Mouse (Mus musculus): ENCODE results near the gene Ext2. TPM values are rescaled to one million over a fixed set of nuclear protein-coding genes. Genes with fewer than 3 reads are reported as not detected.

The Ext2 gene
- polyA plus RNA-seq, 1 experiment from 2014 or later = 68.0 TPM

DNA sequence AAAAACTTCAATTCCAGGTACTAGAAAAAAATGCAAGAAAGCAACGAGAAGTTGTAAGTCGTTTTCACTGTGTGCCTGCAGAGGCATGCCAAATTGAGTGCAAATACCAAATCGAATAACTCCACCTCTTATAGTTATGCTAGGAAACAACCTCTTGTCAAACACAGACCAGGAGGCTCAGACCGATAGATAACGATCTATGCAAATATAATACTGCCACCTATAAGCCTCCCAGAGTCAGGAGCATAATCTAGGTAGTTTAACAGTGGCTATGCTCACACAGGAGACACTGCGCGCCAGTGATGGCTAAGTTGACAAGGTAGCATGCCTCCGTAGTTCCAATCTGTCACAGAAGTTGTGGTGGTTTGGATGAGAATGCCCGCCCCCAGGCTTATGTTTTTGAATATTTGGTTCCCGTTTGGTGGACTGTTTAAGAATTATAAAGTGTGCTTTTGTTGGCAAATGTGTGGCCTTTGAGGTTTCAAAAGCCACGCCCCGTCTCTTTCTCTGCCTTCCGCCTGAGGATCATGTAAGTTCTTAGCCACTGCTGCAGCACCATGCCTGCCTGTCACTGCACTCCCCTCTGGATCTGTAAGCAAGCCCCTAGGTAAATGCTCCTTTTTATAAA is 28.1 kb upstream of the Ext2 start:
- ATAC-seq (replicated peaks; ENCODE audit: low FRiP score) (no peak), DNase-seq (ENCODE audit: low spot score) (no peak)
- H3K9ac ChIP-seq (ENCODE audit: low read depth, low read length) = no peak overlapping the region
- H3K4me2 ChIP-seq = peak overlapping the region; percentile 76
- no peaks in the 10 kb centered on the region for H3K27me3 ChIP-seq (replicated peaks; ENCODE audit: control insufficient read depth, insufficient read depth, low read length)
- WGBS = 39% methylated on average over 13 of the region's 13 CpGs
- no peaks in the 10 kb centered on the region for H3K36me3 ChIP-seq (ENCODE audit: control insufficient read depth, insufficient read depth, low read length)
- H3K27ac ChIP-seq (ENCODE audit: low read depth, low read length) = no peak overlapping the region
- H3K4me1 ChIP-seq (replicated peaks; ENCODE audit: control insufficient read depth, insufficient read depth, low read length) = peaks cover 8% of the 10 kb centered on the region
- no peak overlapping the region for H3K4me3 ChIP-seq (ENCODE audit: low read depth, low read length)
- H3K9me3 ChIP-seq (ENCODE audit: control insufficient read depth, low read length) = no peaks in the 10 kb centered on the region

DNA sequence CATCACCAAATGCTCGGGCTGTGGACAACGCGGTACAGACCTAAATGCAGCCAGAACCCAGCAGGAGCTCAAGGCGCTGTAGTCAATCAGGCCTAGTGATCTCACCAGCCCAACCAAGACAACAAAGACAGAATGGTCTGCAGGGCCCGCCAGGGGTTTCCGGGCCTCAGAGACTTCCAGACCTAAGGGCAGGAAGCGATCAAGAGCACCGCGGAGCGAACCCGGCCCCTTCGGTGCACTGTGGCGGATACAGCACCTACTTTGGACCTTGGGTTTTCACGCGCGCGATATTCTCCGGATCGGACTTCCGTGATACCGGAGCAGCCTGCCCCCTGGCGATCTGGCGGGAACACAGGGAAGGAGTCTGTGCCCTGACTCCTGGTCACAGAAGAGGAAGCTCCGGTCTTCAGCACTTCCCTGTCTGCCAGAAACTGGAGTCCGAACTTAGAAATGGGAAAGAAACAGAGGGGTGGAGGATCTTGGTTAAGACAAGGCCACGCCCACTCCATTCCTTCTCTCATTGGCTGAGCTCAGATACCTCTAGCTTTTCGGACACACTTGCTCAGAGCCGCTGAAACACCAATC is 27.2 kb upstream of the Ext2 start, which contains the start of gene Accs:
Gene Accs (minus strand): TSS at position 439 of the 585 bp plus-strand sequence.
- Histone ChIP-seq H3K36me3 (ENCODE audit: control insufficient read depth, insufficient read depth, low read length) (peaks cover under 1% of the 10 kb centered on the region; the same call in 1 of the 2 replicates), H3K4me2 (peak within 1 kb of the TSS; percentile 76), H3K4me3 (ENCODE audit: low read depth, low read length) (peak within 1 kb of the TSS; percentile 65), H3K9ac (ENCODE audit: low read depth, low read length) (peak within 1 kb of the TSS; percentile 70), H3K4me1 (replicated peaks; ENCODE audit: control insufficient read depth, insufficient read depth, low read length) (peaks cover 8% of the 10 kb centered on the region), H3K27me3 (replicated peaks; ENCODE audit: control insufficient read depth, insufficient read depth, low read length) (no peaks in the 10 kb centered on the region), H3K27ac (ENCODE audit: low read depth, low read length) (peak within 1 kb of the TSS; percentile 67), H3K9me3 (ENCODE audit: control insufficient read depth, low read length) (no peaks in the 10 kb centered on the region)
- ATAC-seq (replicated peaks; ENCODE audit: low FRiP score) = peak; percentile 81
- DNase-seq (ENCODE audit: low spot score) = peak; percentile 80
- under 1% methylated on average over 28 of the region's 28 CpGs for WGBS

DNA sequence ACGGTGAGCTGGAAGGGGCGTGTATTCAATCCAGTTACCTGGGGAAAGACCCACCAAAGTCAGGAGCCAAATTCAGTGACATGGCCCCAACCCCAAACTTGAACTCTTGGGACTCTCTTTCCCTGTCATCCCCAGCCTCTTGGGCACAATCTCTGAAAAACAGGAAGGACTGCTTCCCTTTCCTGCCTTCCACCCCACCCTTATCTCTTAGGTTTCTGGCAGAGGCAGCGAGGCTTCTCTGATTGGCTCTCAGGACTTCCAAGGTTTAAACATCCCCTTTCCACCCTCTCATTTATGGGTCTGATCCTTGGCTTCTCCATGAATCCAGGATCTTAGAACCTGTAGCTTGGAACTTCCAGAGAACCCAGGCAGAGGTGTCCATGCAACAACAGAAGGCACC is 19.0 kb upstream of the Ext2 start:
- WGBS = 79% methylated on average over 3 of the region's 3 CpGs
- no peak overlapping the region for H3K4me2 ChIP-seq
- ATAC-seq (replicated peaks; ENCODE audit: low FRiP score) (no peak), DNase-seq (ENCODE audit: low spot score) (no peak)
- no peaks in the 10 kb centered on the region for H3K27me3 ChIP-seq (replicated peaks; ENCODE audit: control insufficient read depth, insufficient read depth, low read length)
- H3K27ac ChIP-seq (ENCODE audit: low read depth, low read length) = no peak overlapping the region
- H3K4me3 ChIP-seq (ENCODE audit: low read depth, low read length) = no peak overlapping the region
- H3K4me1 ChIP-seq (replicated peaks; ENCODE audit: control insufficient read depth, insufficient read depth, low read length) = no peaks in the 10 kb centered on the region; the same call in 1 of the 2 replicates
- peaks cover 10% of the 10 kb centered on the region for H3K36me3 ChIP-seq (ENCODE audit: control insufficient read depth, insufficient read depth, low read length)
- H3K9me3 ChIP-seq (ENCODE audit: control insufficient read depth, low read length) = no peaks in the 10 kb centered on the region
- H3K9ac ChIP-seq (ENCODE audit: low read depth, low read length) = no peak overlapping the region

DNA sequence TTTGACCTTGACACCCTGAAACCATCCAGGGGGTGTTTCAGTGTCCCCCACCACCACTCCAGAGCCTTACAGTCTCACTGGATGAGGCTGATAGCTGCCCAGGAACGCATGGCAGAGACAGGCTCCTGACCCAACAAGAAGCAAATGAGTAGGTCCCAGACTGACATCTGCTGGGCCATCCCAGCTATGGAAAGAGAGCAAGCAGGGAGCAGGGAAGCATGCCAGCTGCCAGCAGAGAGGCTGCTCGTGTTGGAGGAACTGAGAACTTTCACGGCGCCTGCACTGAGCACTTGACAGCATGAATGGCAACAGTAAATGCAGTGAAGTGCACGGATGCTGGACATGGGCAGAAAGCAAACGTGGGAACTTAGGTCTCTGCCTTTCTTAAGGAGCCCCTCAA is 17.7 kb upstream of the Ext2 start:
- Histone ChIP-seq H3K9ac (ENCODE audit: low read depth, low read length) (no peak overlapping the region), H3K4me1 (replicated peaks; ENCODE audit: control insufficient read depth, insufficient read depth, low read length) (no peaks in the 10 kb centered on the region; the same call in 1 of the 2 replicates), H3K4me2 (no peak overlapping the region), H3K27me3 (replicated peaks; ENCODE audit: control insufficient read depth, insufficient read depth, low read length) (no peaks in the 10 kb centered on the region), H3K27ac (ENCODE audit: low read depth, low read length) (no peak overlapping the region), H3K36me3 (ENCODE audit: control insufficient read depth, insufficient read depth, low read length) (peaks cover 10% of the 10 kb centered on the region), H3K9me3 (ENCODE audit: control insufficient read depth, low read length) (no peaks in the 10 kb centered on the region), H3K4me3 (ENCODE audit: low read depth, low read length) (no peak overlapping the region)
- ATAC-seq (replicated peaks; ENCODE audit: low FRiP score) (no peak), DNase-seq (ENCODE audit: low spot score) (no peak)
- WGBS = 89% methylated on average over 6 of the region's 6 CpGs

DNA sequence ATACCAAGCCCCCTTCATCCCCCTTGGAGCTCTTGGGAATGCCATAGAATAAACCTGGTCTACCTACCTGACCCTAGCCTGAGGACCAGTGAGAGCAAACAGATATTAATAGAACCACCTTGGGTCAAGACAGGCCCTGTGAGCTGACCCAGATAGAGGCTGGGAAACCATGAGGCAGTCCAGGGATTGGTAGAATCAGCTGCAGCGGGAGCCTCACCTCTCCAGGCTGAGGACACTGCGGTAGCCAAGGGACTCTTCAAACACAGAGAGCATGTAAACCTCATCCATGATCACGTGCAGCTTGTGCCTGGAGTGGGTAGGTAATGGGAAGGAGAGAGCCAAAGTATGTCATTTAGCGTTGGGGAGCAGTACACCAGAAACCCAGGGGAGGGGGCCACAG is 16.6 kb upstream of the Ext2 start:
- peaks cover 7% of the 10 kb centered on the region for H3K36me3 ChIP-seq (ENCODE audit: control insufficient read depth, insufficient read depth, low read length)
- ATAC-seq (replicated peaks; ENCODE audit: low FRiP score) = no peak
- H3K4me1 ChIP-seq (replicated peaks; ENCODE audit: control insufficient read depth, insufficient read depth, low read length) = no peaks in the 10 kb centered on the region; the same call in 1 of the 2 replicates
- H3K9me3 ChIP-seq (ENCODE audit: control insufficient read depth, low read length) = no peaks in the 10 kb centered on the region
- no peak overlapping the region for H3K4me3 ChIP-seq (ENCODE audit: low read depth, low read length)
- whole genome bisulfite sequencing = 86% methylated on average over 4 of the region's 4 CpGs
- DNase-seq (ENCODE audit: low spot score) = no peak
- no peak overlapping the region for H3K27ac ChIP-seq (ENCODE audit: low read depth, low read length)
- H3K9ac ChIP-seq (ENCODE audit: low read depth, low read length) = no peak overlapping the region
- H3K4me2 ChIP-seq = no peak overlapping the region
- H3K27me3 ChIP-seq (replicated peaks; ENCODE audit: control insufficient read depth, insufficient read depth, low read length) = no peaks in the 10 kb centered on the region

DNA sequence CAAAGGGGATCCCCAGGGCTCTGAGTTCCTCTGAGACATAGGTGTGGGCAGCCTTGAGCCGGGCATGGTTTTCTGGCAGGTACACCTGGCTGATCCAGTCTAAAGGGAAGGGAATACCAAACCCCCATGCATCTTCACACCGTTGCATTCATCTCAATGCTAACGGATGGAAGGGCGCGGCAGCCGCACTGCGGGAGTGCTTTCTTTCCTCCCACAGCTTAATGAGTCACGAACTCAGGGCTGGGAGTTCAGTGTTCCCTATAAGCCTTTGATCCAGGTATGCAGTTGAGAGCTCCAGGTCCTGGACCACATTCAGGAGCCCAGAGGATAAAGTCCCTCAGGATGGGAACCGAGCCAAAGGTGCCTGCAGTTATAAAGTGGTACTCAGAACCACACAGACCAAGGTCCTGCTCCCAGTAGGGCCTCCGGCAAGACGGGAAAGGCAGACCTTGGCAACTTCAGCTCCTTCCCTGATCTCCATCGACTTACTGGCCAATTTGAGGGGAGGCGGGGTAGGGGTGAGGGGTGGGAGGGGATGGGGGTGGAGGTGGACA is 13.9 kb upstream of the Ext2 start:
- no peak for ATAC-seq (replicated peaks; ENCODE audit: low FRiP score)
- 0 out of 2 replicates have a peak, but pooled peaks cover 2% of the 10 kb centered on the region for H3K36me3 ChIP-seq (ENCODE audit: control insufficient read depth, insufficient read depth, low read length)

DNA sequence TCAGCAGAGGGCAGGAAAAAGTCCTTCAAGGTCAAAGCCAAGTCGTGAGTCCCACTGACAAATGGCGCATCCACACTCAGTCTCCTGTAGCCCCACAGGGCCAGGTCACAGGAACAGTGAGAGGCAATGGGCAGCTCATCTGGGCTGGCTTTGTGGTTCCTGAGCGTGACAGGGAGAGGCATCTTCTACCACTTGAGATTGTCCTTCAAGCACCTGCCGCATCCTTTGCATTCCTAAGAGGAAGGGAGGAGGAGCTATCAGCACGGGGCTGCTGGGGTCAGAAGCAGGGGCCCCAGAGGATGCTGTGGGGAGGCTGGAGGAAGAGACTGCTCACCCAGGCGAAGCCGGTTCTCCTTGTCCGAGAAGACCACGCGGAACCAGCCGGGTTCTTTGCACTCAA is 13.2 kb upstream of the Ext2 start:
- no peaks in the 10 kb centered on the region for H3K9me3 ChIP-seq (ENCODE audit: control insufficient read depth, low read length)
- 74% methylated on average over 11 of the region's 11 CpGs for WGBS

More for the DNA sequence above, 13.9 kb upstream of the Ext2 start:
- Histone ChIP-seq H3K4me2 (no peak overlapping the region), H3K27ac (ENCODE audit: low read depth, low read length) (no peak overlapping the region), H3K27me3 (replicated peaks; ENCODE audit: control insufficient read depth, insufficient read depth, low read length) (no peaks in the 10 kb centered on the region), H3K4me1 (replicated peaks; ENCODE audit: control insufficient read depth, insufficient read depth, low read length) (no peaks in the 10 kb centered on the region), H3K9ac (ENCODE audit: low read depth, low read length) (no peak overlapping the region), H3K9me3 (ENCODE audit: control insufficient read depth, low read length) (no peaks in the 10 kb centered on the region), H3K4me3 (ENCODE audit: low read depth, low read length) (no peak overlapping the region)
- DNase-seq (ENCODE audit: low spot score) = no peak
- WGBS = 80% methylated on average over 13 of the region's 13 CpGs

DNA sequence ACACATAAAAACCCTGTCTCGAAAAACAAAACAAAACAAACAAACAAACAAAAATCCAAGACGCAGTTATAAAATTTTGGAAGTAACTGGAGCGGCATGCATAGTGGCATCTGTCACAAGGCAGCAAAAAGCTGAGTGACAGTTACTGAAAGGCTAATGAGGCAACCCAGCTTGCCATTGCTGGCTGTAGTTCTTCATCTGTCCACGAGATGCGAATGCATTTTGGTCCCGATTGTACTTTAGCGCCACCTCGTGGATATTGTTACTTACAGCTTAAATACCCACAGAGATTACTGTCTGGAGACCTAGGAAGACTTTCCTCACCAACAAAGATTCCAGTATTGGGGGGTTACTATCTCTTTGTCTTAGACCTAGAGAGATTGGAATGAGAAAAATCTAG is 1.2 kb upstream of the Ext2 start:
- Histone ChIP-seq H3K27me3 (replicated peaks; ENCODE audit: control insufficient read depth, insufficient read depth, low read length) (no peaks in the 10 kb centered on the region), H3K4me1 (replicated peaks; ENCODE audit: control insufficient read depth, insufficient read depth, low read length) (peaks cover 10% of the 10 kb centered on the region), H3K36me3 (ENCODE audit: control insufficient read depth, insufficient read depth, low read length) (no peaks in the 10 kb centered on the region), H3K9ac (ENCODE audit: low read depth, low read length) (no peak overlapping the region), H3K4me2 (no peak overlapping the region), H3K27ac (ENCODE audit: low read depth, low read length) (no peak overlapping the region), H3K9me3 (ENCODE audit: control insufficient read depth, low read length) (no peaks in the 10 kb centered on the region), H3K4me3 (ENCODE audit: low read depth, low read length) (no peak overlapping the region)
- ATAC-seq (replicated peaks; ENCODE audit: low FRiP score) (peak; percentile 51), DNase-seq (ENCODE audit: low spot score) (peak; percentile 46)
- 15% methylated on average over 8 of the region's 8 CpGs for WGBS

More for the DNA sequence above, 13.2 kb upstream of the Ext2 start:
- no peak overlapping the region for H3K4me3 ChIP-seq (ENCODE audit: low read depth, low read length)
- no peak overlapping the region for H3K9ac ChIP-seq (ENCODE audit: low read depth, low read length)
- H3K27me3 ChIP-seq (replicated peaks; ENCODE audit: control insufficient read depth, insufficient read depth, low read length) = no peaks in the 10 kb centered on the region
- H3K36me3 ChIP-seq (ENCODE audit: control insufficient read depth, insufficient read depth, low read length) = 0 out of 2 replicates have a peak, but pooled peaks cover 2% of the 10 kb centered on the region
- no peak overlapping the region for H3K4me2 ChIP-seq
- no peaks in the 10 kb centered on the region for H3K4me1 ChIP-seq (replicated peaks; ENCODE audit: control insufficient read depth, insufficient read depth, low read length)
- no peak overlapping the region for H3K27ac ChIP-seq (ENCODE audit: low read depth, low read length)
- ATAC-seq (replicated peaks; ENCODE audit: low FRiP score) = no peak
- no peak for DNase-seq (ENCODE audit: low spot score)
